ENCODE assay signal across 10 mouse cellular contexts in the genomic region with DNA sequence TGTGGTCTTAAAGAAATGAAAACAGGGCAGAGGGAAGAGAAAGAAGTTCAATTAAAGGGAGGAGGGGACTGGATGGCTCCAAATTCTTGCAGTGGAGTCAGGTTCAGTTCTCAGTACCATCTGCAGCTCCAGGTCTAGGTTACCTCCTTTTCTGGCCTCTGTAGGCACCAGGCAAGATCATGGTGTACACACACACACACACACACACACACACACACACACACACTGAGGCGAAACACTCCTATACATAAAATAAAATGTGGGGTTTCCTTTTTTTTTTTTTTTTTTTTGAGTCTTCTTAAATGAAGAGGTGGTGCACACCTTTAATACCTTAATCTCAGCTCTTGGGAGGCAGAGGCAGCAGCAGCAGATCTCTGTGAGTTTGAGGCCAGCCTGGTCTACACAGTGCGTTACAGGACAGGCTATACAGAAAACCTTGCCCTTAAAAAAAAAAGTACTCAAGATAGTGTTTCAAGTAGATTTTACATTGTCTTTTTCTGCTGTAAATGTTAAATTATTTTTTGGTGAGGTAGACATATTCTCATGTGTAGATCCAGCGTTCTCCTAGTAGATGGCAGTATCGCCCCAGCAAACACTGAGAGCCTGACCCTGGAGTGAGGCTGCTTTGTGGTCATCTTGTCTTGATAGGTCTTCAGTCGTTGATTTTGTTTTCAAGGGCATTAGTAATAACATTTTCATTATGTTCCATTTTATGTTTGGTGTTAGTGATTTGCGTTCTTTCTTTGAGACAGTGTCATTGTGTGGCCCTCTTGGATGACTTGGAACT. TPM values are rescaled to one million over a fixed set of nuclear protein-coding genes. Genes with fewer than 3 reads are reported as not detected.
DNase-seq lines count a peak whose midpoint lies in the region; ATAC-seq and TF ChIP-seq lines count a peak whose summit lies in the region.
"Had no signal": no experiment of that assay in that cellular context is flagged by ENCODE, and none has a peak within 500 bp of the region (broad histone marks: within the 10 kb centered on the region; RNA-seq: fewer than 3 reads in every experiment).

No protein-coding gene starts in this region.

- H3K4me2 ChIP-seq in intestine, embryonic 14.5 days (ENCODE audit: low read length), result no peak overlapping the region
- H3K4me2 ChIP-seq in intestine, embryonic 16.5 days (ENCODE audit: low read depth, low read length), result no peak overlapping the region
- no peak overlapping the region for H3K4me2 ChIP-seq in midbrain, embryonic 14.5 days (ENCODE audit: low read length)
- no peak overlapping the region for H3K4me2 ChIP-seq in midbrain, embryonic 15.5 days

- TF ChIP-seq POLR2A in bone marrow macrophage, adult 2 months (IDR thresholded peaks at IDR 0.05; ENCODE audit: borderline replicate concordance, low read depth, low read length), result no peak

- H3K4me1 ChIP-seq in intestine, embryonic 14.5 days (replicated peaks; ENCODE audit: control insufficient read depth, insufficient read depth, low read length), result peaks cover 2% of the 10 kb centered on the region; the same call in 1 of the 2 replicates
- H3K4me1 ChIP-seq in intestine, embryonic 16.5 days (ENCODE audit: control insufficient read depth, insufficient read depth, low read length), result no peaks in the 10 kb centered on the region; the same call in 1 of the 2 replicates
- H3K4me1 ChIP-seq in midbrain, embryonic 14.5 days (ENCODE audit: control insufficient read depth, insufficient read depth, low read length), result no peaks in the 10 kb centered on the region
- H3K4me1 ChIP-seq in midbrain, embryonic 15.5 days, result no peaks in the 10 kb centered on the region
- H3K4me1 ChIP-seq in bone marrow macrophage, adult 2 months (ENCODE audit: control insufficient read depth, insufficient read depth, low read length), result no peaks in the 10 kb centered on the region

- H3K27ac ChIP-seq in intestine, embryonic 14.5 days (ENCODE audit: low read depth), result no peak overlapping the region
- no peak overlapping the region for H3K27ac ChIP-seq in intestine, embryonic 16.5 days (ENCODE audit: low read length)
- H3K27ac ChIP-seq in midbrain, embryonic 14.5 days (replicated peaks; ENCODE audit: low read depth, low read length), result no peak overlapping the region
- H3K27ac ChIP-seq in midbrain, embryonic 15.5 days, result no peak overlapping the region
- no peak overlapping the region for H3K27ac ChIP-seq in bone marrow macrophage, adult 2 months (ENCODE audit: insufficient read depth, low read depth, low read length)

- no peak for ATAC-seq in intestine, embryonic 14.5 days (replicated peaks; ENCODE audit: low FRiP score, low TSS enrichment, low read depth)
- ATAC-seq in intestine, embryonic 16.5 days, result no peak
- ATAC-seq in midbrain, embryonic 14.5 days (ENCODE audit: low FRiP score, low TSS enrichment), result no peak
- ATAC-seq in midbrain, embryonic 15.5 days (replicated peaks), result no peak
- ATAC-seq in neutrophil, adult 5-6 weeks (ENCODE audit: extremely low read depth, insufficient number of reproducible peaks, low FRiP score, poor library complexity, severe bottlenecking), result peak; percentile 70
- ATAC-seq: forebrain, embryonic 16.5 days had no signal

- no peak overlapping the region for H3K9ac ChIP-seq in intestine, embryonic 14.5 days (ENCODE audit: low read length)
- no peak overlapping the region for H3K9ac ChIP-seq in intestine, embryonic 16.5 days (ENCODE audit: low read depth, low read length)
- H3K9ac ChIP-seq in midbrain, embryonic 14.5 days (replicated peaks; ENCODE audit: low read length), result no peak overlapping the region
- no peak overlapping the region for H3K9ac ChIP-seq in midbrain, embryonic 15.5 days

- peaks cover 76% of the 10 kb centered on the region for H3K36me3 ChIP-seq in intestine, embryonic 14.5 days (ENCODE audit: control insufficient read depth, insufficient read depth, low read length)
- peaks cover 24% of the 10 kb centered on the region for H3K36me3 ChIP-seq in intestine, embryonic 16.5 days (ENCODE audit: control insufficient read depth, insufficient read depth, low read length)
- peaks cover 79% of the 10 kb centered on the region for H3K36me3 ChIP-seq in midbrain, embryonic 14.5 days (ENCODE audit: control insufficient read depth, insufficient read depth, low read length)
- H3K36me3 ChIP-seq in midbrain, embryonic 15.5 days (replicated peaks), result peaks cover 56% of the 10 kb centered on the region

- DNase-seq in intestine, embryonic 14.5 days (ENCODE audit: low spot score), result peak; percentile 51
- DNase-seq in midbrain, embryonic 14.5 days, result peak; percentile 19
- DNase-seq in adrenal gland, adult (ENCODE audit: inconsistent age in 2 of 2, low spot score in 1 of 2), result no peak
- DNase-seq: cerebellum, adult 9-10 months; thymus, postnatal 14 days had no signal

- H3K4me3 ChIP-seq in intestine, embryonic 14.5 days (ENCODE audit: low read depth, low read length), result no peak overlapping the region
- no peak overlapping the region for H3K4me3 ChIP-seq in intestine, embryonic 16.5 days (ENCODE audit: low read length)
- no peak overlapping the region for H3K4me3 ChIP-seq in midbrain, embryonic 14.5 days (replicated peaks; ENCODE audit: low read depth, low read length)
- H3K4me3 ChIP-seq in midbrain, embryonic 15.5 days, result no peak overlapping the region
- no peak overlapping the region for H3K4me3 ChIP-seq in bone marrow macrophage, adult 2 months (ENCODE audit: insufficient read depth, low read length)

- H3K27me3 ChIP-seq in intestine, embryonic 14.5 days (replicated peaks; ENCODE audit: control insufficient read depth, insufficient read depth, low read length), result no peaks in the 10 kb centered on the region
- H3K27me3 ChIP-seq in intestine, embryonic 16.5 days (replicated peaks; ENCODE audit: control insufficient read depth, insufficient read depth, low read length), result no peaks in the 10 kb centered on the region
- no peaks in the 10 kb centered on the region for H3K27me3 ChIP-seq in midbrain, embryonic 14.5 days (ENCODE audit: control insufficient read depth, insufficient read depth, low read length)
- H3K27me3 ChIP-seq in midbrain, embryonic 15.5 days (replicated peaks), result no peaks in the 10 kb centered on the region

- 85% methylated on average over 6 of the region's 6 CpGs for WGBS in intestine, embryonic 14.5 days
- 81% methylated on average over 6 of the region's 6 CpGs for WGBS in intestine, embryonic 16.5 days
- WGBS in midbrain, embryonic 14.5 days, result 92% methylated on average over 6 of the region's 6 CpGs
- 88% methylated on average over 6 of the region's 6 CpGs for WGBS in midbrain, embryonic 15.5 days

- H3K9me3 ChIP-seq in intestine, embryonic 14.5 days (ENCODE audit: control insufficient read depth, low read length), result no peaks in the 10 kb centered on the region
- no peaks in the 10 kb centered on the region; the same call in 1 of the 2 replicates for H3K9me3 ChIP-seq in intestine, embryonic 16.5 days (ENCODE audit: control insufficient read depth, low read length)
- H3K9me3 ChIP-seq in midbrain, embryonic 14.5 days (ENCODE audit: control insufficient read depth, low read length), result no peaks in the 10 kb centered on the region
- H3K9me3 ChIP-seq in midbrain, embryonic 15.5 days, result no peaks in the 10 kb centered on the region

- TF ChIP-seq CTCF in bone marrow macrophage, adult 2 months (IDR thresholded peaks at IDR 0.05; ENCODE audit: low read depth, low read length), result 0 out of 2 replicates have a peak, but pooled peaks have one; percentile 9

RNA-seq across cellular contexts. Expression of a gene that starts 25.6 kb away (rescaled TPM):
- polyA plus RNA-seq in intestine, embryonic 14.5 days (2014; fragmentation: Nextera tagmentation; extraction: Ambion mirVana), result 256 and 280 TPM in 2 replicates
- polyA plus RNA-seq in intestine, embryonic 16.5 days (2015; fragmentation: Nextera tagmentation; extraction: Ambion mirVana), result 438 and 445 TPM in 2 replicates
- 3.2 TPM in 1 of 2 replicates, not detected in the other for polyA plus RNA-seq in midbrain, embryonic 14.5 days (2014; fragmentation: Nextera tagmentation; extraction: Ambion mirVana)
- polyA plus RNA-seq in midbrain, embryonic 15.5 days (2015; fragmentation: Nextera tagmentation; extraction: Ambion mirVana), result 0.49 and 0.71 TPM in 2 replicates
- 3.0 and 3.5 TPM in 2 replicates for polyA plus RNA-seq in bone marrow macrophage, adult 2 months (2012; ENCODE audit: insufficient read depth, insufficient read length, missing spikeins)
- 276 and 287 TPM in 2 replicates for total RNA-seq in neutrophil, adult 5-6 weeks (2017)

RNA-seq across cellular contexts. Expression of a gene that starts 28.4 kb away (rescaled TPM):
- 183 and 189 TPM in 2 replicates for polyA plus RNA-seq in intestine, embryonic 14.5 days (2014; fragmentation: Nextera tagmentation; extraction: Ambion mirVana)
- 151 and 164 TPM in 2 replicates for polyA plus RNA-seq in intestine, embryonic 16.5 days (2015; fragmentation: Nextera tagmentation; extraction: Ambion mirVana)
- 175 and 210 TPM in 2 replicates for polyA plus RNA-seq in midbrain, embryonic 14.5 days (2014; fragmentation: Nextera tagmentation; extraction: Ambion mirVana)
- 170 and 172 TPM in 2 replicates for polyA plus RNA-seq in midbrain, embryonic 15.5 days (2015; fragmentation: Nextera tagmentation; extraction: Ambion mirVana)
- 46.4 and 50.7 TPM in 2 replicates for polyA plus RNA-seq in bone marrow macrophage, adult 2 months (2012; ENCODE audit: insufficient read depth, insufficient read length, missing spikeins)
- 70.2 and 76.5 TPM in 2 replicates for total RNA-seq in neutrophil, adult 5-6 weeks (2017)

RNA-seq across cellular contexts. Expression of a gene that starts 46.0 kb away (rescaled TPM):
- 16.8 and 18.1 TPM in 2 replicates for polyA plus RNA-seq in intestine, embryonic 14.5 days (2014; fragmentation: Nextera tagmentation; extraction: Ambion mirVana)
- 10.2 and 10.7 TPM in 2 replicates for polyA plus RNA-seq in intestine, embryonic 16.5 days (2015; fragmentation: Nextera tagmentation; extraction: Ambion mirVana)
- 8.4 and 11.5 TPM in 2 replicates for polyA plus RNA-seq in midbrain, embryonic 14.5 days (2014; fragmentation: Nextera tagmentation; extraction: Ambion mirVana)
- polyA plus RNA-seq in midbrain, embryonic 15.5 days (2015; fragmentation: Nextera tagmentation; extraction: Ambion mirVana), result 7.1 and 8.2 TPM in 2 replicates
- polyA plus RNA-seq in bone marrow macrophage, adult 2 months (2012; ENCODE audit: insufficient read depth, insufficient read length, missing spikeins), result 12.1 and 13.9 TPM in 2 replicates
- 29.6 and 32.9 TPM in 2 replicates for total RNA-seq in neutrophil, adult 5-6 weeks (2017)

Comparison
In these comparisons a context has a peak if more than half of its experiments do, and no peak if none do; other contexts are left out.
1. DNase-seq: peak in intestine, embryonic 14.5 days (single experiment) and midbrain, embryonic 14.5 days (single experiment); none in adrenal gland, adult (0 of 2).
2. RNA of a gene that starts 25.6 kb away (polyA plus RNA-seq): 438 to 445 TPM in intestine, embryonic 16.5 days and 256 to 280 TPM in intestine, embryonic 14.5 days; 3.0 to 3.5 TPM in bone marrow macrophage, adult 2 months, 3.2 TPM in midbrain, embryonic 14.5 days and 0.49 to 0.71 TPM in midbrain, embryonic 15.5 days; every median in the first group is over 10 times any median in the second.